In the genomic region with DNA sequence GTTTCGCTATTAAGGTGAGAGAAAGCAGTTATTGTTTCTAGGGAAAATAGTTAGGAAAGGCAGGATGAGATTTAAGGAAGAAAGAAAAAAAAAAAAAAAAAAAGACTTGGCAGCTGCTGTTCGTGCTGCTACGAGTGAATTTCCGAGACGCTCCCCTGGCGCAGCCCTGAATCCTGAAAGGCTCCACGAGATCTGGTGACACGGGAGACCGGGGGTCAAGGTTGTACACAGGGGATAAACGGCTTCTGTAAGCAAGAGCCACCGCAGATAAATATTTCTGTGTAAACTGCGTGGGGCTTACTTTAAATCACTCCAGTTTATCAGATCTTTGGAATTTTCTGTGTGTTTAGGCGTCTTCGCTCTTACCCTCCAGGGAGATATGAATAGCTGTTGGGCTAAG, we compare ENCODE assay signal across 10 mouse cellular contexts. TPM values are rescaled to one million over a fixed set of nuclear protein-coding genes. Genes with fewer than 3 reads are reported as not detected.
DNase-seq lines count a peak whose midpoint lies in the region; ATAC-seq lines count a peak whose summit lies in the region.
"Had no signal": no experiment of that assay in that cellular context is flagged by ENCODE, and none has a peak within 500 bp of the region (broad histone marks: within the 10 kb centered on the region; RNA-seq: fewer than 3 reads in every experiment).

No protein-coding gene starts in this region.

- H3K9me3 ChIP-seq in embryonic facial prominence, embryonic 11.5 days (replicated peaks; ENCODE audit: control insufficient read depth, low read length) = no peaks in the 10 kb centered on the region
- H3K9me3 ChIP-seq in embryonic facial prominence, embryonic 10.5 days = no peaks in the 10 kb centered on the region
- no peaks in the 10 kb centered on the region for H3K9me3 ChIP-seq in embryonic facial prominence, embryonic 13.5 days
- no peaks in the 10 kb centered on the region for H3K9me3 ChIP-seq in limb, embryonic 15.5 days
- H3K9me3 ChIP-seq: forebrain, embryonic 12.5 days had no signal

- H3K36me3 ChIP-seq in embryonic facial prominence, embryonic 11.5 days (replicated peaks; ENCODE audit: control insufficient read depth, insufficient read depth, low read depth, low read length) = no peaks in the 10 kb centered on the region
- H3K36me3 ChIP-seq in embryonic facial prominence, embryonic 10.5 days (replicated peaks) = no peaks in the 10 kb centered on the region
- H3K36me3 ChIP-seq in embryonic facial prominence, embryonic 13.5 days = no peaks in the 10 kb centered on the region
- H3K36me3 ChIP-seq in limb, embryonic 15.5 days = no peaks in the 10 kb centered on the region
- H3K36me3 ChIP-seq: forebrain, embryonic 12.5 days had no signal

- H3K4me3 ChIP-seq in embryonic facial prominence, embryonic 11.5 days (ENCODE audit: low read depth, low read length) = no peak overlapping the region
- H3K4me3 ChIP-seq in embryonic facial prominence, embryonic 10.5 days = no peak overlapping the region
- peak overlapping the region; percentile 14 for H3K4me3 ChIP-seq in embryonic facial prominence, embryonic 13.5 days
- H3K4me3 ChIP-seq in limb, embryonic 15.5 days = peak overlapping the region; percentile 9
- H3K4me3 ChIP-seq: forebrain, embryonic 12.5 days; myocyte had no signal

- H3K4me2 ChIP-seq in embryonic facial prominence, embryonic 11.5 days (ENCODE audit: low read depth, low read length) = no peak overlapping the region
- peak overlapping the region; percentile 48 for H3K4me2 ChIP-seq in embryonic facial prominence, embryonic 13.5 days
- peak overlapping the region; percentile 15 for H3K4me2 ChIP-seq in limb, embryonic 15.5 days
- H3K4me2 ChIP-seq: forebrain, embryonic 12.5 days had no signal

- H3K9ac ChIP-seq in embryonic facial prominence, embryonic 11.5 days (replicated peaks; ENCODE audit: low read length) = no peak overlapping the region
- H3K9ac ChIP-seq in embryonic facial prominence, embryonic 13.5 days = peak overlapping the region; percentile 32; the same call in 1 of the 2 replicates
- H3K9ac ChIP-seq in limb, embryonic 15.5 days = no peak overlapping the region
- H3K9ac ChIP-seq: forebrain, embryonic 12.5 days had no signal

- no peaks in the 10 kb centered on the region for H3K4me1 ChIP-seq in embryonic facial prominence, embryonic 11.5 days (ENCODE audit: control insufficient read depth, insufficient read depth, low read length)
- H3K4me1 ChIP-seq in embryonic facial prominence, embryonic 10.5 days = peaks cover 12% of the 10 kb centered on the region; the same call in 1 of the 2 replicates
- H3K4me1 ChIP-seq in embryonic facial prominence, embryonic 13.5 days = peaks cover 30% of the 10 kb centered on the region
- peaks cover 7% of the 10 kb centered on the region; the same call in 1 of the 2 replicates for H3K4me1 ChIP-seq in limb, embryonic 15.5 days
- H3K4me1 ChIP-seq: forebrain, embryonic 12.5 days had no signal

- no peak overlapping the region for H3K27ac ChIP-seq in embryonic facial prominence, embryonic 11.5 days (replicated peaks; ENCODE audit: low read depth, low read length)
- no peak overlapping the region for H3K27ac ChIP-seq in embryonic facial prominence, embryonic 10.5 days (replicated peaks)
- peak overlapping the region; percentile 22; the same call in 1 of the 2 replicates for H3K27ac ChIP-seq in embryonic facial prominence, embryonic 13.5 days
- H3K27ac ChIP-seq in limb, embryonic 15.5 days = no peak overlapping the region
- H3K27ac ChIP-seq: forebrain, embryonic 12.5 days had no signal

- no peaks in the 10 kb centered on the region for H3K27me3 ChIP-seq in embryonic facial prominence, embryonic 11.5 days (ENCODE audit: control insufficient read depth, insufficient read depth, low read length)
- no peaks in the 10 kb centered on the region for H3K27me3 ChIP-seq in embryonic facial prominence, embryonic 10.5 days (replicated peaks; ENCODE audit: low read depth, poor library complexity, severe bottlenecking)
- H3K27me3 ChIP-seq in embryonic facial prominence, embryonic 13.5 days = 0 out of 2 replicates have a peak, but pooled peaks cover 4% of the 10 kb centered on the region
- H3K27me3 ChIP-seq in limb, embryonic 15.5 days = no peaks in the 10 kb centered on the region
- H3K27me3 ChIP-seq: forebrain, embryonic 12.5 days had no signal

- ATAC-seq in embryonic facial prominence, embryonic 11.5 days (replicated peaks; ENCODE audit: insufficient number of reproducible peaks, low FRiP score, low TSS enrichment, low read depth) = no peak
- ATAC-seq in embryonic facial prominence, embryonic 13.5 days (ENCODE audit: insufficient number of reproducible peaks, insufficient read depth, low FRiP score, low TSS enrichment, low read depth) = no peak
- ATAC-seq in limb, embryonic 15.5 days (ENCODE audit: insufficient number of reproducible peaks, low FRiP score, low TSS enrichment, low read depth) = no peak

- WGBS in embryonic facial prominence, embryonic 11.5 days = 49% methylated on average over 14 of the region's 14 CpGs
- 68% methylated on average over 14 of the region's 14 CpGs for WGBS in embryonic facial prominence, embryonic 10.5 days
- WGBS in embryonic facial prominence, embryonic 13.5 days = 32% methylated on average over 14 of the region's 14 CpGs
- WGBS in limb, embryonic 15.5 days = 38% methylated on average over 14 of the region's 14 CpGs

- peak; percentile 31 for DNase-seq in embryonic facial prominence, embryonic 11.5 days (ENCODE audit: low spot score)
- DNase-seq in embryonic facial prominence, embryonic 10.5 days (ENCODE audit: low spot score) = no peak
- DNase-seq in kidney, postnatal 4 days = peak; percentile 30 to 45
- no peak for DNase-seq in kidney, postnatal 10 days
- DNase-seq in urinary bladder, postnatal 14 days (ENCODE audit: low spot score) = no peak
- DNase-seq in kidney, adult 11 months = no peak

RNA-seq across cellular contexts. Expression of gene Tshz2, which starts 8.7 kb away (rescaled TPM):
- 2.1 and 2.3 TPM in 2 replicates for polyA plus RNA-seq in embryonic facial prominence, embryonic 11.5 days (2014; fragmentation: Nextera tagmentation; extraction: Ambion mirVana)
- polyA plus RNA-seq in embryonic facial prominence, embryonic 10.5 days (2016; fragmentation: Nextera tagmentation; extraction: Ambion mirVana) = 2.7 and 3.4 TPM in 2 replicates
- 10.2 and 12.3 TPM in 2 replicates for polyA plus RNA-seq in embryonic facial prominence, embryonic 13.5 days (2015; fragmentation: Nextera tagmentation; extraction: Ambion mirVana)
- polyA plus RNA-seq in limb, embryonic 15.5 days (2015; fragmentation: Nextera tagmentation; extraction: Ambion mirVana) = 9.1 and 9.8 TPM in 2 replicates
- polyA plus RNA-seq: myocyte had no signal

RNA-seq across cellular contexts. Expression of gene Gm11011, which starts 54.0 kb away (rescaled TPM):
- not detected in 2 replicates for polyA plus RNA-seq in embryonic facial prominence, embryonic 11.5 days (2014; fragmentation: Nextera tagmentation; extraction: Ambion mirVana)
- not detected in 2 replicates for polyA plus RNA-seq in embryonic facial prominence, embryonic 10.5 days (2016; fragmentation: Nextera tagmentation; extraction: Ambion mirVana)
- polyA plus RNA-seq in embryonic facial prominence, embryonic 13.5 days (2015; fragmentation: Nextera tagmentation; extraction: Ambion mirVana) = not detected in 2 replicates
- not detected in 2 replicates for polyA plus RNA-seq in limb, embryonic 15.5 days (2015; fragmentation: Nextera tagmentation; extraction: Ambion mirVana)
- polyA plus RNA-seq: forebrain, embryonic 12.5 days; myocyte had no signal

Comparison
In these comparisons a context has a peak if more than half of its experiments do, and no peak if none do; other contexts are left out.
1. DNase-seq: peak in embryonic facial prominence, embryonic 11.5 days (single experiment) and kidney, postnatal 4 days (2 of 2); none in embryonic facial prominence, embryonic 10.5 days (single experiment), kidney, postnatal 10 days (single experiment), urinary bladder, postnatal 14 days (single experiment) and kidney, adult 11 months (single experiment).
2. H3K4me3 ChIP-seq: peak in embryonic facial prominence, embryonic 13.5 days (single experiment) and limb, embryonic 15.5 days (single experiment); none in embryonic facial prominence, embryonic 11.5 days (single experiment) and embryonic facial prominence, embryonic 10.5 days (single experiment).